Mouse (Mus musculus): Measurements from ENCODE around the gene Auts2.

GRCm38 (mm10) chr5:132186221-132186620 is 356.9 kb downstream of the Auts2 start:
- TF ChIP-seq CTCF (IDR thresholded peaks at IDR 0.05; ENCODE audit: extremely low read depth, insufficient read length, insufficient replicate concordance, low read depth, low read length) (no peak), POLR2A (IDR thresholded peaks at IDR 0.05; ENCODE audit: low read depth, low read length) (no peak)

All from small intestine, adult 2 months (tissue).